Mouse (Mus musculus) intestine, embryonic 15.5 days (tissue): ENCODE data around the gene Lsmem1. TPM values are rescaled to one million over a fixed set of nuclear protein-coding genes. Genes with fewer than 3 reads are reported as not detected.

ENCODE experiments used
- ATAC-seq: fragments of 200-750 bp; cut with Nextera tagmentation; 2 replicates; pipeline ENCODE4 v1.8.0; 2017; ENCODE audit warnings: moderate TSS enrichment, moderate library complexity
- H3K27ac ChIP-seq: fragments of 300-500 bp; sonication (generic); 2 replicates; pipeline ENCODE4 v1.5.1; 2015; ENCODE audit warnings: mild to moderate bottlenecking, inconsistent platforms
- H3K27me3 ChIP-seq: fragments of 300-500 bp; sonication (generic); replicated peaks from 2 replicates; pipeline ENCODE4 v1.6.1; 2015; ENCODE audit warnings: inconsistent platforms
- H3K36me3 ChIP-seq: fragments of 300-500 bp; sonication (generic); 2 replicates; pipeline ENCODE4 v1.6.1; 2015; ENCODE audit warnings: inconsistent platforms
- H3K4me1 ChIP-seq: fragments of 300-500 bp; sonication (generic); replicated peaks from 2 replicates; pipeline ENCODE4 v1.6.1; 2015; ENCODE audit warnings: inconsistent platforms
- H3K4me2 ChIP-seq: fragments of 300-500 bp; sonication (generic); replicated peaks from 2 replicates; pipeline ENCODE4 v1.6.1; 2015; ENCODE audit warnings: mild to moderate bottlenecking, inconsistent platforms
- H3K4me3 ChIP-seq: fragments of 300-500 bp; sonication (generic); replicated peaks from 2 replicates; pipeline ENCODE4 v1.5.1; 2015; ENCODE audit warnings: inconsistent platforms
- H3K9ac ChIP-seq: fragments of 300-500 bp; sonication (generic); 2 replicates; pipeline ENCODE4 v1.6.1; 2015; ENCODE audit warnings: inconsistent platforms
- H3K9me3 ChIP-seq: fragments of 300-500 bp; sonication (generic); 2 replicates; pipeline ENCODE4 v1.6.1; 2016; ENCODE audit warnings: inconsistent platforms
- WGBS: fragments of 180-500 bp; shearing (Covaris S2); methylation state at CpG from one replicate; pipeline ENCODE4 v1.1.7; 2015; 5-methylcytosine and 5-hydroxymethylcytosine counted together
- polyA plus RNA-seq: library from polyadenylated mRNA; unstranded; fragments of >200 nt; fragmentation: Nextera tagmentation; extraction: Ambion mirVana; gene quantifications from 2 replicates; pipeline ENCODE4 v1.2.1, GENCODE M21; 2015

Gene Lsmem1
- polyA plus RNA-seq, result not detected in 2 replicates

GRCm38 (mm10) chr12:40199302-40199701, at the start of gene Lsmem1:
Gene Lsmem1, minus strand, starts transcription at chr12:40199490.
- WGBS, result 66% methylated on average over 8 of the region's 8 CpGs
- Histone ChIP-seq H3K4me3 (no peak within 1 kb of the TSS), H3K36me3 (peaks cover 14% of the 10 kb centered on the region; the same call in 1 of the 2 replicates), H3K27me3 (no peaks in the 10 kb centered on the region), H3K9me3 (no peaks in the 10 kb centered on the region), H3K4me2 (no peak within 1 kb of the TSS), H3K9ac (no peak within 1 kb of the TSS), H3K4me1 (no peaks in the 10 kb centered on the region), H3K27ac (no peak within 1 kb of the TSS)
- no peak for ATAC-seq

DNA sequence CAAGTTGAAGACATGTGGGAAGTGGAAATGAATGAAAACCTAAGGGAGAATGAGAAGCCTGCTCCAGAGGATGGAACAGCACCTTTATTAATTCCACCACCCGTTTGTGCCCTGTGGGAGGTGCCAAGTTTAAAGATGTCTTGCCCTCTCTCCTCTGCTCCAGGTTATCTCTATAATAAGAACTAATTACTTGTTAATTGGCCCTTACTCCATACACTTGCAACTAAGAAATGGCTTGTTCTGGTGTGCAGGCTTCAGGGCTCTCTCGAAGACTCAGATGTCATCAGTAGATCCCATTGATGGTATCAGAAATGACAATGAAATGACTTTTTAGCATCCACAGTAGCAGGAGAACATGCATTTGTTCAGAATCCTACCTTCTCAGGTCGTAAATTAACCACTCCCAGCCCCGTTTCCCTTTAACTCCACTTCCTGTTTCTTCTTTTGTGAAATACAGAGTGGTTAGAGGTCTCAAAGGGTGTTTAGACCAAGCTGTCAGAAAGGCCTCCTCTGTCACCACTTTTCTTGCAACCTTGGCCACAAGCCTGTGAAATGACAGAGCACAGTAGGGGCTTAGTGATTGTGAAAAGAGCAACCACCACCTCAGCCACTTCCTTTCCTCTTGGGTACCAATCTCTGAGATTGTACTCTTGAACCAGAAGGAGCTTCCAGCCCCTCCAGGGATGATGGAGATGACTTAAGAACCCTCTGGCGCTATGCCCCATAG, 49.3 kb upstream of the Lsmem1 start, which contains the start of gene Ifrd1:
Gene Ifrd1 (minus strand): TSS at position 51 of the 727 bp plus-strand sequence.
- Histone ChIP-seq H3K27me3 (no peaks in the 10 kb centered on the region), H3K27ac (no peak within 1 kb of the TSS)

GRCm38 (mm10) chr12:40247976-40248375, 48.7 kb upstream of the Lsmem1 start:
- H3K4me2 ChIP-seq, result no peak overlapping the region

More for the DNA sequence above, 49.3 kb upstream of the Lsmem1 start, which contains the start of gene Ifrd1:
- Histone ChIP-seq H3K4me3 (no peak within 1 kb of the TSS), H3K36me3 (no peaks in the 10 kb centered on the region), H3K4me2 (no peak within 1 kb of the TSS), H3K4me1 (peaks cover 14% of the 10 kb centered on the region), H3K9ac (no peak within 1 kb of the TSS), H3K9me3 (no peaks in the 10 kb centered on the region)
- no peak for ATAC-seq
- WGBS, result 62% methylated on average over 5 of the region's 5 CpGs

GRCm38 (mm10) chr12:40247384-40247783, 48.1 kb upstream of the Lsmem1 start:
- Histone ChIP-seq H3K36me3 (no peaks in the 10 kb centered on the region), H3K9me3 (no peaks in the 10 kb centered on the region), H3K27me3 (no peaks in the 10 kb centered on the region), H3K9ac (no peak overlapping the region), H3K4me2 (no peak overlapping the region), H3K27ac (no peak overlapping the region), H3K4me3 (no peak overlapping the region), H3K4me1 (peaks cover 14% of the 10 kb centered on the region)
- peak; percentile 51 for ATAC-seq
- WGBS, result 45% methylated on average over 4 of the region's 4 CpGs

More at GRCm38 (mm10) chr12:40247976-40248375, 48.7 kb upstream of the Lsmem1 start:
- peak; percentile 82 for ATAC-seq
- Histone ChIP-seq H3K9me3 (no peaks in the 10 kb centered on the region), H3K27me3 (no peaks in the 10 kb centered on the region), H3K4me1 (peaks cover 14% of the 10 kb centered on the region), H3K27ac (no peak overlapping the region), H3K9ac (no peak overlapping the region), H3K36me3 (no peaks in the 10 kb centered on the region), H3K4me3 (no peak overlapping the region)
- 64% methylated on average over 6 of the region's 6 CpGs for WGBS

DNA sequence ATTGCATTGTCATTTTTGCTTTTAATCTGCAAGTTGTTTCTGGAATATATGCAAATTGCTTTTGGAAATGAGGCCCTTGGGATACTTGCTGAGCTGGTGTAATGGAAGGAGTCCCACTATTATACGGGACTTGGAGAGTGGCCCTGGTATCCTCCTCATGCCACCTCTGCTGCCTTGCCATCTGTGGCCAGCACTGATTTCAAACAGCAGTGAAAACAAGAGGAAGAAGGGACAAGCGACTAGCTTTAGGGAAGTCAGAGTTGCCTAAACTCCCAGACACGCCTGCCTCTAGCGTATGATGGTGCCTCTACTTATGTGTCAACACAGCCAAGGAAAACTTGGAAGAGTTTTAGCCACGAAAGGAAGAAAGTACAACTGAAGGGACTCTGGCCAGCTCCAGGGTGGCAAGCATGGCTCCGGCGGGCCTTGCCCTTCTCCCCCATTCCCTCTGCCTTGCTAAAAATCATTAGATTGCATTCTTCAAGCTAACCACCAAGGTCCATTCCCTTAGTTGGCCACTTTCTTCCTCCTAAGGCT, 46.2 kb upstream of the Lsmem1 start:
- H3K4me3 ChIP-seq, result no peak overlapping the region
- no peaks in the 10 kb centered on the region for H3K9me3 ChIP-seq
- no peak overlapping the region for H3K9ac ChIP-seq
- H3K27me3 ChIP-seq, result no peaks in the 10 kb centered on the region
- H3K27ac ChIP-seq, result no peak overlapping the region
- H3K36me3 ChIP-seq, result no peaks in the 10 kb centered on the region
- peaks cover 14% of the 10 kb centered on the region for H3K4me1 ChIP-seq
- no peak overlapping the region for H3K4me2 ChIP-seq
- 91% methylated on average over 7 of the region's 7 CpGs for WGBS
- ATAC-seq, result no peak

GRCm38 (mm10) chr12:40244926-40245325, 45.6 kb upstream of the Lsmem1 start:
- no peak overlapping the region for H3K4me2 ChIP-seq
- ATAC-seq, result no peak
- no peak overlapping the region for H3K27ac ChIP-seq
- H3K27me3 ChIP-seq, result no peaks in the 10 kb centered on the region
- H3K4me3 ChIP-seq, result no peak overlapping the region
- 89% methylated on average over 5 of the region's 5 CpGs for WGBS
- H3K9me3 ChIP-seq, result no peaks in the 10 kb centered on the region
- H3K9ac ChIP-seq, result no peak overlapping the region
- H3K4me1 ChIP-seq, result peaks cover 14% of the 10 kb centered on the region
- H3K36me3 ChIP-seq, result no peaks in the 10 kb centered on the region

- ATAC-seq, result peak; percentile 61
- Histone ChIP-seq H3K4me2 (peak overlapping the region; percentile 12; the same call in 1 of the 2 replicates), H3K4me3 (no peak overlapping the region), H3K36me3 (no peaks in the 10 kb centered on the region), H3K27ac (no peak overlapping the region), H3K4me1 (peaks cover 12% of the 10 kb centered on the region), H3K9me3 (no peaks in the 10 kb centered on the region), H3K27me3 (no peaks in the 10 kb centered on the region), H3K9ac (no peak overlapping the region)
- 32% methylated on average over 11 of the region's 11 CpGs for WGBS
Measured at GRCm38 (mm10) chr12:40243821-40244221, 44.5 kb upstream of the Lsmem1 start.

DNA sequence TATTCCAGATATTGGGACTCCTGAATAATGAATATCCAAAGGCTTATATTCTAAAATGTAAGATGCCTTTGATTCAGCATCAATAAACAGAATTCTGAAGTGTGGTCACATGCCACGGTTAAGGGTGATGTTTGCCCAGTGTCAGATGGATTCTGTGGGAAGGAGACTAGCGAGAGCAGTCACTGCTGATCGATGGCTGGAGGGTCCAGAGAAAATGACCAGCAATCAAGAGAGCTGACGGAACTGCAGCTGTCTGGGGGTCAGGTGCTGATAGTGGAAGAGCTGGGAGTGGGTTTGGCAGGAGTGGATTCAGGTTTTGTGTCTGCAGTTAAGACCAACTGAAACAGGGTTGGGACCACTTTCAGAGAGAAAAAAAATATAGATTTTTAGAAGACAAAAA, 44.0 kb upstream of the Lsmem1 start:
- no peak overlapping the region for H3K4me2 ChIP-seq
- no peak overlapping the region for H3K27ac ChIP-seq
- no peak overlapping the region for H3K9ac ChIP-seq
- no peaks in the 10 kb centered on the region for H3K27me3 ChIP-seq
- H3K36me3 ChIP-seq, result no peaks in the 10 kb centered on the region
- no peak for ATAC-seq
- peaks cover 6% of the 10 kb centered on the region for H3K4me1 ChIP-seq
- no peak overlapping the region for H3K4me3 ChIP-seq
- WGBS, result 67% methylated on average over 4 of the region's 4 CpGs
- no peaks in the 10 kb centered on the region for H3K9me3 ChIP-seq

- no peak overlapping the region for H3K9ac ChIP-seq
- no peaks in the 10 kb centered on the region for H3K9me3 ChIP-seq
- no peak for ATAC-seq
- no peaks in the 10 kb centered on the region for H3K36me3 ChIP-seq
- 96% methylated on average over 7 of the region's 7 CpGs for WGBS
- H3K4me1 ChIP-seq, result no peaks in the 10 kb centered on the region
- H3K4me3 ChIP-seq, result no peak overlapping the region
- no peak overlapping the region for H3K4me2 ChIP-seq
- no peaks in the 10 kb centered on the region for H3K27me3 ChIP-seq
- H3K27ac ChIP-seq, result no peak overlapping the region
Measured at GRCm38 (mm10) chr12:40239161-40239560, 39.9 kb upstream of the Lsmem1 start.

DNA sequence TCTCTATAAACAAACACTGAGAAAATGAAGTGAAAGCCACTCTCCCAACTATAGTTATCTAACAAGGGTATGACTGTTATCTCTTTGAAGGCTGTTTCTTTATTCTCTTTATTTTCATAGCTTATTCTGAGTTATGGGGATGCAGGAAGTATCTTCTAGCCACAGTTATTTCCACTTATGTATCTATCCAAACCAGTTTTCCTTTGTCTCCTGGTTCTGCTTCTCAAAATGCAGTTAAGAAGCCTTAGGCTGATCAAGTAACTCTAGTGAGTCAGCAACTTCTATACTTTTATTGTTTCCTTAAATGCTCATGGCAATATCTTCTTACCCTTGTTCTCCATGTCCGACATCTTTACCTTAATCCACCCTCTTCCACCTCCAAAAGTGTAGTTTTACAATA, 32.9 kb upstream of the Lsmem1 start:
- Histone ChIP-seq H3K9me3 (no peaks in the 10 kb centered on the region), H3K36me3 (no peaks in the 10 kb centered on the region), H3K4me3 (no peak overlapping the region), H3K4me1 (no peaks in the 10 kb centered on the region), H3K9ac (no peak overlapping the region), H3K27me3 (no peaks in the 10 kb centered on the region), H3K27ac (no peak overlapping the region), H3K4me2 (no peak overlapping the region)
- no peak for ATAC-seq
- WGBS, result 77% methylated on average over 1 of the region's 1 CpGs

GRCm38 (mm10) chr12:40231632-40232031, 32.3 kb upstream of the Lsmem1 start:
- no peak overlapping the region for H3K4me3 ChIP-seq
- H3K27ac ChIP-seq, result no peak overlapping the region
- ATAC-seq, result no peak
- H3K4me1 ChIP-seq, result no peaks in the 10 kb centered on the region
- no peak overlapping the region for H3K4me2 ChIP-seq
- no peaks in the 10 kb centered on the region for H3K27me3 ChIP-seq
- H3K36me3 ChIP-seq, result no peaks in the 10 kb centered on the region
- no peaks in the 10 kb centered on the region for H3K9me3 ChIP-seq
- H3K9ac ChIP-seq, result no peak overlapping the region
- WGBS, result 91% methylated on average over 2 of the region's 2 CpGs

DNA sequence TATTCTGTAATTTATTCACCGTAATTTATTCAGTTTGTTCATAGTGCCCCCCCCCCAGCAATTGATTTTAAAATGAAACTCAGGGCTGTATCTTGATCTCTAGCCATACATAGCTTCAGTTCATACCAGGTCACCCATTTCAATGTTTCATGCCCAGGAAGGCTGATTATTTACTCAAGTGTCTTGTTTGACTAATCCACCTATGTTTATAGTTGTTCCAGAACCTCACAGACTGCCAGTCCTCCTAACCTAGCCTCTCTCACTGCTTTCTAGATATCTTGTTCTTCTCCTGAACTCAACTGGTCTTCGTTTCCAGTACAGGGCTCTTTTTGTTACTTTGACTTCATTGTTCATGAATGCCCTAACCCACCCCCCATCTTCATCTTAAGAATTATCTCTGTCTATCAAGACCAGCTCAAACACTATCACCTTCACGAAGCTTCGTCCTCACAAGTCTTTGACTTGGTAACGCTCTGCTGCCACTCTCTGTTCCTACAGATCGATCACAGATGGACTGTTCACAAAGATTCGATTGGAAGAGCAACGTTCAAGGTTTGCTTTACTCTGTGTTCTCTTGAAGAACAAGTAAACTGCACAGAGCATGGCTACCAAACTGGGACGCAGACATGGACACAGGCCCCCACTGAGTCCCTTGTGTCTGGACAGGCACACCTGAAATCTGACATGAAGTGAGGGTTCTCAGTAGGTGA, 25.0 kb upstream of the Lsmem1 start:
- Histone ChIP-seq H3K27me3 (no peaks in the 10 kb centered on the region), H3K4me1 (peaks cover 3% of the 10 kb centered on the region), H3K36me3 (no peaks in the 10 kb centered on the region), H3K27ac (no peak overlapping the region), H3K4me2 (no peak overlapping the region), H3K4me3 (no peak overlapping the region), H3K9ac (no peak overlapping the region), H3K9me3 (no peaks in the 10 kb centered on the region)
- WGBS, result 90% methylated on average over 9 of the region's 9 CpGs
- no peak for ATAC-seq
